Mouse (Mus musculus): ENCODE data around the gene Gpr3.

Gpr3 gene

DNA sequence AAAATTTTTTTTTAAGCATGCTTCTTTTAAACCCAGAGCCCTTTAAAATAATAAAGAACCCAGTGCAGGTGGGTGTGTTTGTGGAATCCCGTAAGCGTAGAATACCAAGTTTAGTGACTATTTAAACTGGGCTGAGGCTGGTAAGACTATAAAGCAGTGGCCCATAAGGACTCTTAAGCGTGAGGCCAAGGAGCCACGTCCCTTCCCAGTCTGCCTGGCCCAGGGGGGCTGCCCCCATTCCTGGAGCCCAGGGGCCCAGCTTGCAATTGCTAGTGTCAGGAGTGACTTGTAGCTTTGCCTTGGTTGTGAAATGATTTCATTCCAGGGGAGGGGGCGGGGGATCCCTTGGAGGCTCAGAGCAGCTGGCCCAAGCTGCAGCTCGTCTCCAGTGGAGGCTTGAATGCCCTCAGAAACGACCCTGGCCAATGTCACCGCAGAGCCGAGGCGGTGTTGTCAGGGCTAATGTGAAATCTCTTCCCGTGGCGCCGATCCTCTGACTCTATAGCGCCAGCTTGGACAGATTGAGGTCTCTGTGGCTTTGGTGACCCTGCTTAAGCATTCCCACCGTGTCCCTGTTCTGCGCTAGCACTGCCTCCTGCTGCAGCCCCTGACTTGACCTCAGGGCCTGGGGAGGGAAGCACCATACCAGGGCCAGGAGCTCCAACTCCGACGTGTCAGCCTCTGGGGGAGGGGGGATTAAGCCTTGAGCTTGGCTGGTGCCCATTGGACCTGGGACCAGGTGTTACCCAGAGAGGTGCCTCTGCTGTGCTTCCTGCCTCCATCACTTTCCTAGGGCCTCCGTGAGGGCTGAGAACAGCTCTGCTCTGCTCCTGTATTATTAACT is 13.8 kb downstream of the Gpr3 start:
- peak; percentile 75 for DNase-seq (ENCODE audit: low spot score)

DNA sequence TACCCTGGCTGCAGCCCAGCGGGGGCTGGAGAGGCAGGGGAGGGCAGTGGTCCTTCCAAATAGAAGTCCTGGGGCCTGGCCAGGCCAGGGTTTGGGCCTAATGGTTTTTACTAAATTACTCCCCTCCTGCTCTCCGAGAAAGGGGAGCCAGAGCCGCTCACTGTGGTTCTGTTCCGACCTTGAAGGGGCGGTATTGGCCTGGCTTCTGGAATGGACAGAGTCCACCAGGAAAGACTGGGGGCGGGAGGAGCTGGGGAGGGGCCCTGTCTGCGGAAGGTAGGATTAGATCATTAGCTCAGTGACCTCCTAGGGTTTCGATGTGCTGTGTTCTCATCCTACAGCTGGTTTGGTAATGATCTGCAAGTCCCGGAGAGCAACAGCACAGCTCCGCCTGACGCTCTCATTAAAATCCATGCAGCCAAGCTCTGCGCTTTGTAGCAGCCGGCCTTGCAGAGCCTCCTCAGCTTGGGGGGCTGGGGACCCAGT is 14.5 kb downstream of the Gpr3 start:
- DNase-seq (ENCODE audit: low spot score): peak; percentile 56

DNA sequence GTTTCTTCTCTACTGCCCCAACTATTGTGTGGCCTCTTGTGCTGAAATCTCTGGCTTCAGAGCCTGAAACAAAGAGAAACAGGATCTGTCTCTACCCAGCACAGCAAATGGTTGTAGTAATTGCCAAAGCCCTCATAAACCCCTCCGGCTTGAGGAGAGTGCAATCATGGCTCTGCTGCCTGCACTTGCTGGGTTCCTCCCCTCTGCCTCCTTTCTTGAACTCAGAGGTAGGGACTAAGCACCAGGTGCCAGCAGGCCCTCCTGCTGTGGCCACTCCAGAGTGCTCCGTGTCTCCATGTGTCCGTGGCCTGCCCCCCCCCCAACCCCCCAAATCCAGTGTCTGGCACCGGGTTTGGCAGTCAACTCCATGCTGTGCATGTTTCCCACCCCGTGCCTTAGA is 15.0 kb downstream of the Gpr3 start:
- peak; percentile 23 for DNase-seq (ENCODE audit: low spot score)

DNA sequence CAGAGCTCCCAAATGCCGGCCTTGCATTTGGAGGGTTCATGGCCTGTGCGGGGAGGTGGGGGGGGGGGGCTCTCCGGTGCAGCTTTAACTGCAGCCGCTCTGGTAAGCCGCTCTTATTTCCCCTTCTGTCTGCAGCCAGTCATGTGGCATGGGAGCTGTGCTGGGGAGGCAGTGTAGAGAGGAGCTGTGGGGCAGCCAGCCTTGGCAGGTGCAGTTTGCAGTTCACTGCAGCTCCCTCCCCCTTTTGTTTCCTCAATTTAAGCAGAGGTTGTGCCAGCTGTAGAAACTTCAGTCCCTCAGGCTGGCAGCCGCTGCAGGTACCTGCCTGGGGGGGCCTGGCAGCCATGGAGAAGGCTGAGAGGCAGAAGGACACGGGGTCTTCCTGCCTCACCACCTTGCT is 15.5 kb downstream of the Gpr3 start:
- no peak for DNase-seq (ENCODE audit: low spot score)

DNA sequence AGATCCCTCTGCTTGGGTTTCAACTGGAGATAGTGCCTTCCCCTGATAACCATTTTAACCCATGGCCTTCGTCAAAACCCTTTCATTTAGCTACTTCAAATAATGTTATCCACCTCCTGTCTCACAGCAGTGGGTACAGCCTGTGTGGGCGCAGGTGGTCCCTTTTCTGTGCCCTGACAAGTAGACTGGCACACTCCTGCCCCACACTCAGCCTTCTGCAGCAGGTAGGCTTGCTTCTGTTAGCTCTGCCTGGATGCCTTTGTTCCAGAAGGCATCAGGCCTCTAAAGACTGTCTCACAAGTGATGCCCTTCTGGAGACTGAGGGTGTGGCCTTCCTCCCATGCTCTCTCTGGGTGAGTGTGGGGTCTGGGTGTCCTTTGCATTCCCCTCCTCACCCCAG is 16.2 kb downstream of the Gpr3 start:
- no peak for DNase-seq (ENCODE audit: low spot score)

DNA sequence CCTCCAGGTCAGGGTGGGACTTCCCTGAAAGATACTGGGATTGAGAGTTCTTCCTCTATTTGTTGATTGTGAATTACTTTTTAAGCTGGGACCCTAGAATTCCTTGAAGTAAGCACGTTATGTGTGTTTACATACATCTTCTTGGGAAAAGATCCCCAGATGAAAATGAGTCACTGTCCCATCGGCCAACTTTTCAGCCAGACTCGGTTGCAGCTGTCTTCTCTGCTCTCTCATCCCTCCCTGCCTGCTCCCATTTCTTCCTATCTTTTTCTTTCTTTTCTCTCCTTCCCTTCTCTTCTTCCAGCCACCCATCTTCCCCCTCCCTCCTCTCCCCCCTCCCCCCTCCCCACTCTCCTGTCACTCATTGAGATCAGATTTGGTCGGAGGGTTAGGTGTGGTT is 17.3 kb downstream of the Gpr3 start:
- no peak for DNase-seq (ENCODE audit: low spot score)

DNA sequence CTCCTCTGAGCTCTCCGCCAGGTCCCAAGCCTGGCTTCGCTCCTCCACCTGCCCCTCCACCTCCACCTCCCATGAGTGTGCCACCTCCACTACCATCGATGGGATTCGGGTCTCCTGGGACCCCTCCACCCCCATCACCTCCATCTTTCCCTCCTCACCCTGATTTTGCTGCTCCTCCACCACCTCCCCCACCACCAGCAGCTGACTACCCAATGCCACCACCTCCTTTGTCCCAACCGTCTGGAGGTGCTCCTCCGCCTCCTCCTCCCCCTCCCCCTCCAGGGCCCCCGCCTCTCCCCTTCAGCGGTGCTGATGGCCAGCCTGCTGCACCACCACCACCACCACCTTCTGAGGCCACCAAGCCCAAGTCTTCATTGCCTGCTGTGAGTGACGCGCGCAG is 17.9 kb downstream of the Gpr3 start:
- DNase-seq (ENCODE audit: low spot score): no peak

DNA sequence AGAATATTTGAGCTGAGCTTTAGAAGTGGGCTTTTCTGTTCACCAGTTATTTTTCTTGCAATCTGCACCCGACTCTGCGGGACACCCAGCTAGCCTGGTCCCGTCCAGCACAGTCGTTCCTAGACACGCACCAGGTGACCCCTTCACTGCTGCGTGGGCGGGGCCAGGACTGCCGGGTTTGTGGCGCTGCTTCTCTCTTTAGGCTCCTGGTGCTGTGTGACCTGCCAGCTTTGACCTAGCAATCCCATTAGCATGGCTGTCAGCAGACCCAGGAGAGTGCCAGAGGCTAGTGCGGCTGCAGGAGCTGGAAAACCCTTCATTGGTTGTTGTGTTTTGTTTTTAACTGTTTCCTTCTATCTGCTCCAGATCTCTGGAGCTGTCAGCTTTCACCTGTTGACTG is 22.9 kb downstream of the Gpr3 start:
- DNase-seq (ENCODE audit: low spot score): no peak

DNA sequence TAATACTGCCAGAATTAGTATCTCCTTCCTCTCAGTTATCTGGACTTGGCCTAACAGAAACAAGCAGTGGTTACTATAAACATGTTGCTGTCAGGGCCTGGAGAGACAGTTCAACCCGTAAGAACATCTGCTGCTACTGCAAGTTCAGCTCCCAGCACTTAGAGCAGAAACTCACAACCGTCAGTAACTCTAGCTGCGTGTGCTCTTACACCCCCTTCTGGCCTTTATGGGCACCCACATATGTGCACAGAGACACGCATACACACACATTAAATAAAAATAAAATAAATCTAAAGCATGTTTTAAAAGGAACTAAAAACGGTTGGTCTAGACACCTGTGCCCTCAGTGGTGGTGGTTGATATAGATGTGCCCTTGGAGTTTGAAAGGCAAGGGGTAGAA is 25.5 kb downstream of the Gpr3 start:
- no peak for DNase-seq (ENCODE audit: low spot score)

DNA sequence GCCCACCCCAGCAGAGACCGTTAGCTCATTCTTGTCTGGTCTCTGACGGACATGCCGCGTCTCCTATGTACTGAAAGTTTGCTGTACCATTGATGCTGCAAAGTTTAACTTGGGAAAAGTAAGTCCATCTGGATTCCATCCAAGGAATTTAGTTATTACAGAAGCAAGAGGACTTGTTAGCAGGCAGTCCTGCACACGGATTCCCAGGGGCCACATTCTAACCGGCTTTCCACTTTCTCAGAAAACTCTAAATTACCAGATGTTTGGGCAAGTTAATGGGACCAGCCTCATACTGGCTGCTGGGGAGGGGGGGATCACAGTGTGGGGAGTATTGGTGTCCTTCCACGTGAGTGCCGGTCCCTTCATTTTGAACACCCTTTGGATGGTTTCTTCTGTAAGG is 26.4 kb downstream of the Gpr3 start:
- no peak for DNase-seq (ENCODE audit: low spot score)

DNA sequence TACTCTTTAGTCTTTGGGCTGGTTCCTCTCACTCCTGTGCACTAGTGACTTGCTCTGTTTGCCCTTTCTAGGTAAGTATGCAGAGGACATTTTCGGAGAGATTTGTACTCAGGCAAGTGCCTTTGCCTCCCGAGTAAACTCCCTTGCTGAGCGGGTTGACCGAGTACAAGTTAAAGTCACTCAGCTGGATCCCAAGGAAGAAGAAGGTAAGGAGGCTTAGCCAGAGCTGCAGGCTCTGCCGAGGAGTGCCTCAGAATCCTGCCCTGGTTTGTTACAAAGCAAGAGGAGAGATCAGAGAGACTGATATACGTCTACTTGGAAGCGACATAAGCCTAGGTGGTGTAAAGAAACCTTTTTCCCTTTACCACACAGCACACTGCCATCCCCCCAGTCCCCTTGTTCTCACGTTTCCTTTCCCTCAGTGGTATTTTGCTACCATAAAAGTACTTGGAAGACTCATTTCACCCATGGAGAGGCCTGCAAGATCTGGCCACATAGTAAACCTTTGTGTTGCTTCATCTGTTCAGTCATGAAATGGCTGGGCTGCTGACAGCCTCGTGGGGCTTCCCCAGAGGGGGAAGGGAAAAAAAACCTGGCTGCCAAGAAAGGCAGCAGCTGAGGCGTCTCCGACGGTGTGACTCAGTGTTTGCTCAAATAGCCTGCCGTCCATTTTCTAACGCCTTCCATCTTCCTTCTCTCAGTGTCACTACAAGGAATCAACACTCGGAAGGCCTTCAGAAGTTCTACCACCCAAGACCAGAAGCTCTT is 27.3 kb downstream of the Gpr3 start:
- peak; percentile 29 for DNase-seq (ENCODE audit: low spot score)

DNA sequence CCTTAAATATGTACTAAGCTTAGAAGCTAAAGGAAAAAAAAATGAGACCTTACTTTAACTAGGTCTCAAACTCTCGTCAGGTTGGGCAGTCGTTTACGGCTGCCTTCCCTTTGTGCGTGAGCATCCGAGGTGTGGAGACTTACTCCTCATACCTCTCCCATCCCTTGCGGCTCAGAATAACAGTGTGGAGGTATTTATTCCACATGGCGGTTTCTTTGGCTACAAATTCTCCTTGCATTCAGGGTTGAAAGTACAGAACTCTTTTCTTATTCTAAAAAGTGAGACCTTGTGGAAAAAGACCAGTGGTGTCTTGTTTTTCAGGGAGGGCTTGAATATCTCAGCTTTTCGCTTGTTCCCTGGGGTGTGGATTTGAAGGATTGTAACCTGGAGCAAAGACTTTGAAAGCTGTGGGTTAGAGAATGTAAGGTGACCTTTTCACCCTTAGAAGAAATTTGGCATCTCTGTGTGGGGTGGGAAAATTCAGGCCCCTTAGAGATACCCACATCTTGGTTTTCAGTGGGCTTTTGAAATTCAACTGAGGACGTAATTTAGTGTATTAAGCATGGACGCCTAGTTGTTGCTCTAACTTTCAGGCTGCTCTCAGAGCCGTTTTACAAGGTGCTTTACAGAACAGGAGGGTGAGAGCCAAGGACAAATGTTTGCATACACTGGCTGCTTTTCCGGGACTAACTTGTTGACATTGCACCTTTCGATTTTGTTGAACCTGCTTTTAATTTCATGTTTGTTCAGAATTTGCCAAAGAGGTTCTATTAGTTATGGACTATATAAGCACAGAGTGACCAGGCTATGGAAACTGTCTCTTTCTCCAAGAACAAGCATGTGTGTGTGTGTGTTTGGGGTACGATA is 28.1 kb downstream of the Gpr3 start:
- DNase-seq (ENCODE audit: low spot score): no peak

DNA sequence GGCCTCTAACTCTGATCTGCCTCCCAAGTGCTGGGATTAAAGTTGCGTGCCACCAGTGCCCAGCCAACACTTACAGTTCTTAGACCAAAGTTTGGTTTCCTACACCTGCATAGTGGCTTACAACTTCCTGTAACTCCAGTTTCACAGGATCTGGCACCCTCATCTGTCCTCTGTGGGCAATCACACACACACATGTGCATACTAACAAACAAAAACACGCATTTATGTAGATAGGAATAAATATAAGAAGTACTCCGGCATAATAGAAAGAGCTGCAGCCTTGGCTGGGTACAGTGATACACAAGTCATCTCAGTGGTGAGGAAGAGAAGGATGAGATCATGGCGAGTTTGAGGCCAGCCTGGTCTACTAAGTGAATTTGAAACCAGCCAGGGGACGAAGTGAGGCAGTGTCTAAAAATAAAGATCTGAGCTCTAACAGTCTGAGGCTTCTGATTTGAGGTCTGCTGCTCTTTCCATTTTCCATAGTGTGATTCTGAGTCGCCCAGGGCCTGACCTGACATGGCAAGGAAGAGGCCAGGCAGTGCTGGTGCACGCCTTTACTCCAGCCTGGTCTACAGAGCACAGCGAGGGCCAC is 29.8 kb downstream of the Gpr3 start:
- DNase-seq (ENCODE audit: low spot score): no peak

DNA sequence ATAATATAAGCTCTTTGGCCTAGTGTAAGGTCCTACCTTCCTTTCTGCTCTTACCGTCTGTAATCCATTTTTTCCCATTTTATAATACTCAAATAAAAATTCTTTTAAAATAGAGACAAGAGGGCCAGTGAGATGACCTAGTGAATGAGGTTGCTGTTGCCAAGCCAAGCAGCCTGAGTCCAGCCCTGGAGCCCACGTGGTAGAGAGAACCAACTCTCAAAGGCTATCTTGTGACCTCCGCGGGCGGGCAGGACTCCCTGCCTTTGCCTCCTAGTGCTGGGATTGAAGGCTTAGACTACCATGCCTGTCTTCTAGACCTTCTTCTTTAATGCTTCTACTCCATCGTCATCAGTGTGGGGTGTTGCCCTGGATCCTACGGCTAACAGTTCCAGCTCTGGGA is 33.1 kb downstream of the Gpr3 start:
- no peak for DNase-seq (ENCODE audit: low spot score)

DNA sequence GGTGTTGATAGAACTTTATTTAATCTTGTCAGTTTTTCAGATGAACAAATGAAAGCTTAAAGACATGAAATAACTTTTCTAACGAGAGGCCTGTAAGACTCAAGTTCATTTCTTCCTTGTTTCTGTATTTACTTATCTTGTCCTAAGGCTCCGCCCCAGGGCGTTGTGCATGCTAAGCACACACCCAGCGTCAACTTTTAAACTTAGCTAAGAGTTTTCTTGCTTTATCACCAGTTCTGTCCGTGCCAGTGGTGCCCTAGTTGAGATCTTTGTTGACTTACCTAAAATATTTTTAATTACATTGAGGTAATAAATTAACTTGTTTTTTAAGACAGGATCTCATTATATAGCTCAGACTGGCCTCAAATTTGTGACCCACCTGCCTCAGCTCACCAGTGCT is 34.0 kb downstream of the Gpr3 start:
- no peak for DNase-seq (ENCODE audit: low spot score)

DNA sequence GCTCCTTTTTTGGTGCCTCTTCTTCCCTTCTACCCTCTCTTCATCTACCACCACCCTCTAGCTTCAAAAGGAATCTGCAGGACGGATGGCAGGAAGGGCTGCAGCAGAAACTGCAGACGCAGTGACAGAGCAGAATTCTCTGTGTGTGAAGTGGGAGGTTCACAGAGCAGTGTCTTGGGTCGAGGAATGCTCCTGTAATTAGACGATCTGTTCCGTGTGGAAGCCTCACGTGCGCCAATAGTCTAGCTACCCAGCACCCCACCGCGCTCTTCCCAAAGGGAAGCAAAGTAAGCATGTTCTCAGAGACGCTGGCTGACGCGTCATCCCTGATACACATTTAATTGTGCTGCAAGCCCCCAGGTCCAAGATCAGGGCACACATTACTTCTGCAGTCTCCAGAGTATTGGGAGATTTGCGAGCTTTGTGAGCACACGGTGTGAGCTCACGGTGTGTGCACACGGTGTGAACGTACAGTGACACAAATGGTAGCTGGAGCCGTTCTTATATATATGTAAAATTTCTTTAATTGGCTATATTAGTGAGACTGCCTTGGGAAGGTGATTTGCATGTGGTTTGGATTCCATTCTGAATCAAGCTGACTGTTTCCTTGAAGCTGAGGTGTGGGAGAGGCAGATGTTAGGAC is 35.5 kb downstream of the Gpr3 start:
- DNase-seq (ENCODE audit: low spot score): no peak

DNA sequence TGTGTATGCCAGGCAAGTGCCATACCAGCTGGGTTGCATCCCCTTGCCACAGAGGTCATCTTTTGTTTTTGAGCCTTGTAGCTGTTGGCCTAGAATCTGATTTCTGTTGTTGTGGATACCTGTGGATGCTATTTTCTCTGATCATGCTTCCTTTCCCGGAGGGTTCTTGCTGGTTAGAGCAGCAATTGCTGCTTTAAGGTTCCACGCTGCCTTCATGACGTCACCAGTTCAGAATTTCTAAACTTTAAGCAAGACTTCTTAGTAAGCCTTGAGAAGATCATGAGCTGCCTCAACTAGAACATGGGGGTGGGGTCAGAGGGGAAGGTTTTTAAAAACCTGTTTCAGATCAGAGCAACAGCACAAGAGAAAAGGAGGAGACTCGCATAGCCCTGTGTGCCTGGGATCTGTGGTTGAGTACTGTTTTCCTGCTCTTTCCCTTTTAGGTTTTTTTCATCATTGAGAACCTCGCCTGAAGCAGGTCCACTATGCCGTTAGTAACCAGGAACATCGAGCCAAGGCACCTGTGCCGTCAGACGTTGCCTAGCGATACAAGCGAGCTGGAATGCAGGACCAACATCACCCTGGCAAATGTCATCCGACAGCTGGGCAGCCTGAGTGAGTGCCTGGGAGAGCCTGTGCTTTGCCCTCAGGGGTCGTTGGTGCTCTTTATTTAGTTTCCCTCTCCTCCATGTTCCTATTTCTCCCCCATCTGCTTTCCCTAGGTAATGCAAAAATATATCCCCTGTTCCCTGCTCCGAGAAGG is 36.2 kb downstream of the Gpr3 start:
- peak; percentile 29 for DNase-seq (ENCODE audit: low spot score)

DNA sequence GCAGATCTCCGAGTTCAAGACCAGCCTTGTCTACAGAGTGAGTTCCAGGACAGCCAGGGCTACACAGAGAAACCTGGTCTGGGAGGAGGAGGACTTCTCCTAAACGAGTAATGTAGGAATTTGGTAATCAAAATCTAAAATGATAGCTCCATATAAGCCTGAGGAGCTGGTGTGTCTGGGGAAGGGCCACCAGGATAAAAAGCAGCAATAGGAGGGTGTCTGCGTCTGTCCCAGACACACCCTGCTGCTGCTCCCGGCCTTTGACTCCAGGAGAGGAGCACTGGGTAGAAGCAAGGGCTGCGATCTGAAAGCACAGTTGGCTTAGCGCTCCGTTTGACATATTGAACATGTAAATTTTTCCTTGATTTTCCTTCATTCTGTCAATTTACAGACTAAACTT is 37.1 kb downstream of the Gpr3 start:
- no peak for DNase-seq (ENCODE audit: low spot score)

DNA sequence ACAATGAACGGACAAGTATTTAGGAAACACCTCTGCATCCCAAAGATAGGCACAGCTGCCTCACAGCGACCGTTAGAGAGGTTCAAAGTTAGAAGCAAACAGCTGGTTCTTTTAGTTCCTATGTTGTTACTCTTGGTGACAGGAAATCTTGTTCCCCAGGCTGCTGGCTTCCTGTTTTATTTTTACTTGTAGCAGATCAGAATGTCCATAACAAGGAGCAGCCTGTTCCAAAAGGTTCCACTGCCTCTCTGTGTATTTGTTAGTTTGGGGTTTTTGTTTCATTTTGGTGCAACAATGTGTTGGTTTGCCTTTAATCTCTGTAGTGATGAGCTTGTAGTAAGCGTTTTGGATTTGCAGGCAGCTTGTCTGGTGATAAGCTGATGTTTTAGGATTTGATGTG is 38.0 kb downstream of the Gpr3 start:
- DNase-seq (ENCODE audit: low spot score): no peak

DNA sequence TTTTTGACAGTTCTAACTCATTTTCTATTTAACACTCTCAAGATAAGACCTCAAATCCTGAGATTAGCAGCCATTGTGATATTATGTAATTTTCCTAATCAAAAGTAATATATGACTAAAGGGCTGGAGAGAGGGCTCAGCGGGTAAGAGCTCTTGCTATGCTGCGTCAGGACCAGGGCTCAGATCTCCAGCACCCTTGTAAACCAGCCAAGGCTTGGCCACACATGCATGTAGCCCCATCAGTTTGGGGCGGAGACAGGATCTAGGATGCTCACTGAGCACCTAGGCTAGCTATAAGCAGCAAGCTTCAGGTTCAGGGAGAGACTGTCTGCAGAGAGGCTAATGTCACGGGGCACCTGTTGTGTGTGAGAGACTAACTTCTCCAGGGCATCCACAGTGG is 39.9 kb downstream of the Gpr3 start:
- DNase-seq (ENCODE audit: low spot score): no peak

DNA sequence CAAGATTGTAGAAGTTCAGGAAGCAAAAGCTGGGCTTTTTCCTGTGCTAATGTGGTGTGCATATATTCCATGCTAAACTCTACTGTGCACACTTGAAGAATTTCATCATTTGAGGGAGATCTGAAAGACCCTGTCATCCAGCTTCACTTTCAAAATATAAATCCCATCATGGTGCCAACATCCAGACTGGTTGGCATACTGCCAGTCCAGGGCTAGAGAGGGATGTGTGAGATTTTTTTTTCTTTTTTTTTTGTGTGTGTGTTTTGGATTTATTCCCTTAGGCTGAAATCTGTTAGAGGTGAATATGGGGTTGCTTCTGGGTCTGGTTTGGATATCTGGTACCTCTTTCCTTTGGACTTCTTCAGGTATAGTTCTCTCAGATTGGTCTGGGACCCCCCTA is 41.7 kb downstream of the Gpr3 start:
- DNase-seq (ENCODE audit: low spot score): no peak
